Mouse (Mus musculus): ENCODE results near the gene Nmur1. TPM values are rescaled to one million over a fixed set of nuclear protein-coding genes. Genes with fewer than 3 reads are reported as not detected.

The Nmur1 gene
- polyA plus RNA-seq, 1 experiment from 2014 or later, result not detected

DNA sequence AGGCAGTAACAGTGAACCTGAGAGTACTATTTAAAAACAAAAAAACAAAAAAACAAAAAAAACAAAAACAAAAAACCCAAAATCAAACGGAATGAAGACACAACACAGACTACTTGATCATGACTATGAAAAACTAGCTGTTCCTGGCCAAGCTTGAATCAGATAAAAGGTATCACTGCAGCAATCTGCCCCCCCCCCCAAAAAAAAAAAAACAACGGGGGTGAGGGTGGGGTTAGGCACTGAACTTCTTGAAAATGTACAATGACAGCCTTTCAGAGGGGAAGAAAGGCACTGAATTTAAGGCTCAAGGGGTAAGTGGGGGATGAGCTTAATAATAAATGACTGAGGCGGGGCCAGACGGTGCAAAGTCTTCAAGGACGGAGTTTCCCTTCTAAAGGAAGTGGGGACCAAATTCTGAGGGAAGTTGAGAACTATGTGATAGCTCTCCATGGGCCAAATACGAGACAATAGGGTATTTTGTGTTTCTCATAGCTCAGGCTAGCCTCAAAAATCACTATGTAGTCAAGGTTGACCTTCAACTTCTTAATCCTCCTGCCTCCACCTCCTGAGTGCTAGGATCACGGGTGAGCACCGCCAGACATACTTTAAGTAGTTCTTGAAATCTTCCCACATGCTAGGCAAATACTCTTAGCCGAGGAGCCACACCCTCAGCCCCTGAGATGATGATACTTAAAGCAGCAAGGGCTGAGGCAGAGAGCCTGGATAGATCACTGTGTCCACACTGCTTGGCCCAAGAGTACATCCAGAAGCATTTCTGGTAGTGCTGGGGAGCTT lies 11.4 kb upstream of the Nmur1 start:
- Histone ChIP-seq H3K9me3 (ENCODE audit: control insufficient read depth, low read length) (no peaks in the 10 kb centered on the region), H3K36me3 (ENCODE audit: control insufficient read depth, insufficient read depth, low read length) (no peaks in the 10 kb centered on the region), H3K4me1 (replicated peaks; ENCODE audit: control insufficient read depth, insufficient read depth, low read length) (peaks cover 40% of the 10 kb centered on the region), H3K9ac (ENCODE audit: low read length) (no peak overlapping the region), H3K4me3 (ENCODE audit: low read depth, low read length) (no peak overlapping the region), H3K27ac (ENCODE audit: low read depth, low read length) (no peak overlapping the region), H3K4me2 (ENCODE audit: low read depth, low read length, severe bottlenecking) (no peak overlapping the region), H3K27me3 (ENCODE audit: control insufficient read depth, insufficient read depth, low read length) (no peaks in the 10 kb centered on the region)
- ATAC-seq (replicated peaks; ENCODE audit: low FRiP score), result no peak
- WGBS, result 73% methylated on average over 9 of the region's 9 CpGs
- DNase-seq (ENCODE audit: low spot score), result no peak

DNA sequence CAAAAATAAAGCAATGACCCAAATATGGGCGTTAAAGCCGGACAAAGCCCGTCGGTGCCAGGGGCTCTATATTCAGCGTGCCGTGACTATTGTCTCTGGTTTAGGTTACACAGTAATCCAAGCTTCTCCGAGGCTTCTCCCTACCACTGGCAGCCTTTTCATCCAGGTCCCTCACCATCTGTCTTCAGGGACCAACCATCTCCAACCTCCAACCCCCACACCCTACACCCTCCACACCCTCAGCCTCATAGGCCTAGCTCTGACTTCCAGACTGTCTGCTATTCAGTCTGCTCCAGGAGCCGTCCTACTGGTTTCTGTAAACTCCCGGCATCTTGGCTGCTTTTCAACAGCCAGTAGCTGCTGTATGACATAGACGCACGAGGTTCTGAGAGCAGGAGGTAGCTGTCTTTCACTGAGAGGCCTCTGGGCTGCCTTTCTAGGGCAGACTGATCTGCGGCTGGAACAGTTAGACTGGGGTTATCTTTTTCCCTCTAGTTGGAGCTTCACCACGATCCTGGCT lies 9.3 kb upstream of the Nmur1 start:
- DNase-seq (ENCODE audit: low spot score) (no peak), ATAC-seq (replicated peaks; ENCODE audit: low FRiP score) (peak; percentile 10; the same call in 1 of the 2 replicates)
- Histone ChIP-seq H3K4me2 (ENCODE audit: low read depth, low read length, severe bottlenecking) (peak overlapping the region; percentile 62), H3K27me3 (ENCODE audit: control insufficient read depth, insufficient read depth, low read length) (no peaks in the 10 kb centered on the region), H3K9me3 (ENCODE audit: control insufficient read depth, low read length) (no peaks in the 10 kb centered on the region), H3K36me3 (ENCODE audit: control insufficient read depth, insufficient read depth, low read length) (no peaks in the 10 kb centered on the region), H3K27ac (ENCODE audit: low read depth, low read length) (peak overlapping the region; percentile 100), H3K4me3 (ENCODE audit: low read depth, low read length) (no peak overlapping the region; the same call in 1 of the 2 replicates), H3K9ac (ENCODE audit: low read length) (peak overlapping the region; percentile 76), H3K4me1 (replicated peaks; ENCODE audit: control insufficient read depth, insufficient read depth, low read length) (peaks cover 33% of the 10 kb centered on the region)
- 23% methylated on average over 13 of the region's 13 CpGs for WGBS

DNA sequence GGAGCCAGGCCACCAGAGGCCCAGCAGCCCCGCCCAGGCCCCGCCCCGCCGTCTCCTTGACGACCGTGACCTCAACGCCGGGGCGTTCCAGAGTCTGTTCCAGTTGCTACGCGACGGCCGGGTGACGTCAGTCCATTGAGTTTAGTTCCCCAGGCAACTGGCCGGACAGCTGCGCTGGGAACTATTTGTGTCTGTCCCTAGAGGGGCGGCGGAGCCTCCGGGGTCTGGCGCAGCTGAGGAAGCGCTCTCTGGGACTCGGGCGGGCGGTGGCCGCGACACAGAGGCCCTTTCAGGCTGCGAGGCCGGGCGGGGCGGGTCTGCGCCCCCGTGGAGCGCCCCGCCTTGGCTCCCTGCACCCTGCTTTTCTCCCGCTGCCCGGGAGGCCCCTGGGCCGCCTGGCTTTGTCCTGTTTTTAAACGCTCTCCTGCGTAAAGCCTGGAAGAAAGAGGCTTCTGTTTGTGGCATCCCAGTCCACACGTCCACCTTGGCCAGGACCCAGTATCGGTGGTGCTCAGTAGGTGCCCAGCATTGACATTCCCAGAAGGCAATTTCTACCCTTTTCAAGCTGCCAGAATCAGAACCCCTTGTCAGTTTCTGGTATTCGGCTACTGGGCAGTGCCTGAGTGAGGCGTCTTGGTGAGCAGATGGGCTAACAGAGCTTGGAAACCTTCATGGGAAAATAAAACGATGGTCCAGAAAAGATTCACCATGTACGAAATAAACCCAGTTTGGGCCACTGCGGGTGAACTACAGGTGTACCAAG lies 8.6 kb upstream of the Nmur1 start:
- peak; percentile 94 for ATAC-seq (replicated peaks; ENCODE audit: low FRiP score)
- no peaks in the 10 kb centered on the region for H3K9me3 ChIP-seq (ENCODE audit: control insufficient read depth, low read length)
- peaks cover 26% of the 10 kb centered on the region for H3K4me1 ChIP-seq (replicated peaks; ENCODE audit: control insufficient read depth, insufficient read depth, low read length)
- H3K27me3 ChIP-seq (ENCODE audit: control insufficient read depth, insufficient read depth, low read length), result no peaks in the 10 kb centered on the region
- H3K27ac ChIP-seq (ENCODE audit: low read depth, low read length), result peak overlapping the region; percentile 100
- H3K36me3 ChIP-seq (ENCODE audit: control insufficient read depth, insufficient read depth, low read length), result no peaks in the 10 kb centered on the region
- H3K4me3 ChIP-seq (ENCODE audit: low read depth, low read length), result peak overlapping the region; percentile 28
- DNase-seq (ENCODE audit: low spot score), result peak; percentile 100
- H3K4me2 ChIP-seq (ENCODE audit: low read depth, low read length, severe bottlenecking), result peak overlapping the region; percentile 62
- peak overlapping the region; percentile 76 for H3K9ac ChIP-seq (ENCODE audit: low read length)
- 3% methylated on average over 46 of the region's 46 CpGs for WGBS

DNA sequence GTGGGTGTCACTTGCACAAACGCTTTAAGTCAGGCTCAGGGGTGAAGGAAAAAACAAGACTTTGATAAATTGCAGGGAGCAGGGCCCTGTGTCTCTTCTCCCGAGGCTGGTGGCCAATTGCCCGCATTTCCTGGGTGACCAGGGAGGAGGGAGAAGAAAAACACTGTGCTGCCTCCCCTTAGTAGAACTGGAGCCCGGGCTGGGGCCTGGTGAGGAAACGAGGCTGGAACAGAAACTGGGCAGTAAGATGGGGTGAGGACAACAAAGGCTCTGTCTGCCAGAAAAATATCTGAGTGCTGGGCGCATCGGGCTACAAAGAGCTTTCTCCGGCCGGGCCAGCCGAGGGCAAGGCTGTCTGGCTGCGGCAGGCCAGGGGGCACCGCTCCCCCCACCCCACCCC lies 8.0 kb upstream of the Nmur1 start:
- peaks cover 25% of the 10 kb centered on the region for H3K4me1 ChIP-seq (replicated peaks; ENCODE audit: control insufficient read depth, insufficient read depth, low read length)
- peak overlapping the region; percentile 76 for H3K9ac ChIP-seq (ENCODE audit: low read length)
- H3K4me2 ChIP-seq (ENCODE audit: low read depth, low read length, severe bottlenecking), result peak overlapping the region; percentile 62
- peak overlapping the region; percentile 28 for H3K4me3 ChIP-seq (ENCODE audit: low read depth, low read length)
- no peak for DNase-seq (ENCODE audit: low spot score)
- ATAC-seq (replicated peaks; ENCODE audit: low FRiP score), result peak; percentile 68
- H3K27ac ChIP-seq (ENCODE audit: low read depth, low read length), result peak overlapping the region; percentile 100
- H3K9me3 ChIP-seq (ENCODE audit: control insufficient read depth, low read length), result no peaks in the 10 kb centered on the region
- WGBS, result 2% methylated on average over 12 of the region's 12 CpGs
- H3K36me3 ChIP-seq (ENCODE audit: control insufficient read depth, insufficient read depth, low read length), result no peaks in the 10 kb centered on the region
- no peaks in the 10 kb centered on the region for H3K27me3 ChIP-seq (ENCODE audit: control insufficient read depth, insufficient read depth, low read length)

DNA sequence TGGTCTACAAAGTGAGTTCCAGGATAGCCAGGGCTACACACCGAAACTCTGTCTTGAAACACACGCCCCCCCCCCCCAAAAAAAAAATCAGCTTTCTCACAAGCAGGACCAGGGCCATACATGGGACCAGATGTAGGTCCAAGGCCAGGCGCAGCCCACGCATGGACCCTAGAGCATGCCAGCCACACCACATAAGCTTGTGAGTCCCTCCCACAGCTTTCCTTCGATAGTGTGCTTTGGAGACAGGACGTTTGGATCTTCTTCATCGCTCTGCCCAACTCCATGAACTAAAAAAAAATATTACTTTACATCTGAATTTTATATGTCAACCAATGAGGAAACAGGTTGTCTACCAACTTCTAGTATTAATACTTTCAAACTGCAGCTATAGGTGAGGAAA lies 7.3 kb upstream of the Nmur1 start:
- WGBS, result 81% methylated on average over 7 of the region's 7 CpGs
- H3K9ac ChIP-seq (ENCODE audit: low read length), result no peak overlapping the region; the same call in 1 of the 2 replicates
- ATAC-seq (replicated peaks; ENCODE audit: low FRiP score) (no peak), DNase-seq (ENCODE audit: low spot score) (no peak)
- H3K27ac ChIP-seq (ENCODE audit: low read depth, low read length), result peak overlapping the region; percentile 100
- H3K4me2 ChIP-seq (ENCODE audit: low read depth, low read length, severe bottlenecking), result no peak overlapping the region
- H3K4me1 ChIP-seq (replicated peaks; ENCODE audit: control insufficient read depth, insufficient read depth, low read length), result peaks cover 25% of the 10 kb centered on the region
- no peak overlapping the region for H3K4me3 ChIP-seq (ENCODE audit: low read depth, low read length)
- no peaks in the 10 kb centered on the region for H3K27me3 ChIP-seq (ENCODE audit: control insufficient read depth, insufficient read depth, low read length)
- H3K36me3 ChIP-seq (ENCODE audit: control insufficient read depth, insufficient read depth, low read length), result no peaks in the 10 kb centered on the region
- no peaks in the 10 kb centered on the region for H3K9me3 ChIP-seq (ENCODE audit: control insufficient read depth, low read length)

DNA sequence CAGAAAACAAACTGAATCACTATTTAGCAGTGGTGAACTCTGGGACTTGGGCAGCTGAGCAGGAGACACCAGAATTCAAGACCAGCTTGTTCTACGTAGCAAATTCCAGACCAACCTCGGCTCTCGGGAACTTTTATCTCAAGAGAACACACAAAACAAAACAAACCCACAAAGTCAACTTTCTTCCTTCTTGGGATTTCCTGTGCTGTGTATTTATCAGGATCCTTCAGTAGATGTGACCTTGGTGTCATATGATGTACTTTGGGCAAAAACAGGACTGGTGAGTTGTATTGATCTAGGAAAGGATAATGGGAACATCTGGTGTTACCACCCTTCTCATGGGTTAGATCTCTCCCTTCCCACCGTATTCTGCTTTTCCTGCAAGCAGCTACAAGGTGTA lies 6.8 kb upstream of the Nmur1 start:
- H3K27me3 ChIP-seq (ENCODE audit: control insufficient read depth, insufficient read depth, low read length), result no peaks in the 10 kb centered on the region
- H3K27ac ChIP-seq (ENCODE audit: low read depth, low read length), result no peak overlapping the region

DNA sequence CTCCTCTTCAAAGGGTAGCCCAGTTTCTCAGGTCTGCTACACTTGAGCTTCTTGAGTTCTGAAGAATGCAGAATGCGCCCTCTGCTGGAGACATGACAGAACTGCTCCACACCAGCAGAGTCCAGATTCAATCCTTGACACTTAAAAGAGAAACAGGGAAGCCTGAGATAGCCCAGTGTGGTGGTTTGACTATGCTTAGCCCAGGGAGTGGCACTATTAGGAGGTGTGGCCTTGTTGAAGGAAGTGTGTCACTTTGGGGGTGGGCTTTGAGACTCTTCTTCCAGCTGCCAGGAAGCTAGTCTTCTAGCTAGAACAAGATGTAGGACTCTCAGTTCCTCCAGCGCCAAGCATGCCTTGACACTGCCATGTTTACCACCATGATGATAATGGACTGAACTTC lies 4.0 kb upstream of the Nmur1 start:
- Histone ChIP-seq H3K27me3 (ENCODE audit: control insufficient read depth, insufficient read depth, low read length) (no peaks in the 10 kb centered on the region), H3K9ac (ENCODE audit: low read length) (no peak overlapping the region), H3K36me3 (ENCODE audit: control insufficient read depth, insufficient read depth, low read length) (no peaks in the 10 kb centered on the region), H3K27ac (ENCODE audit: low read depth, low read length) (no peak overlapping the region), H3K4me3 (ENCODE audit: low read depth, low read length) (no peak overlapping the region), H3K4me1 (replicated peaks; ENCODE audit: control insufficient read depth, insufficient read depth, low read length) (peaks cover 15% of the 10 kb centered on the region), H3K4me2 (ENCODE audit: low read depth, low read length, severe bottlenecking) (no peak overlapping the region), H3K9me3 (ENCODE audit: control insufficient read depth, low read length) (no peaks in the 10 kb centered on the region)
- ATAC-seq (replicated peaks; ENCODE audit: low FRiP score) (no peak), DNase-seq (ENCODE audit: low spot score) (peak; percentile 86)
- WGBS, result 46% methylated on average over 2 of the region's 2 CpGs

More for the DNA sequence above, 6.8 kb upstream of the Nmur1 start:
- DNase-seq (ENCODE audit: low spot score) (no peak), ATAC-seq (replicated peaks; ENCODE audit: low FRiP score) (no peak)
- H3K4me2 ChIP-seq (ENCODE audit: low read depth, low read length, severe bottlenecking), result no peak overlapping the region
- H3K4me1 ChIP-seq (replicated peaks; ENCODE audit: control insufficient read depth, insufficient read depth, low read length), result peaks cover 23% of the 10 kb centered on the region
- H3K4me3 ChIP-seq (ENCODE audit: low read depth, low read length), result no peak overlapping the region
- 86% methylated on average over 4 of the region's 4 CpGs for WGBS
- H3K9ac ChIP-seq (ENCODE audit: low read length), result no peak overlapping the region
- no peaks in the 10 kb centered on the region for H3K9me3 ChIP-seq (ENCODE audit: control insufficient read depth, low read length)
- H3K36me3 ChIP-seq (ENCODE audit: control insufficient read depth, insufficient read depth, low read length), result no peaks in the 10 kb centered on the region

DNA sequence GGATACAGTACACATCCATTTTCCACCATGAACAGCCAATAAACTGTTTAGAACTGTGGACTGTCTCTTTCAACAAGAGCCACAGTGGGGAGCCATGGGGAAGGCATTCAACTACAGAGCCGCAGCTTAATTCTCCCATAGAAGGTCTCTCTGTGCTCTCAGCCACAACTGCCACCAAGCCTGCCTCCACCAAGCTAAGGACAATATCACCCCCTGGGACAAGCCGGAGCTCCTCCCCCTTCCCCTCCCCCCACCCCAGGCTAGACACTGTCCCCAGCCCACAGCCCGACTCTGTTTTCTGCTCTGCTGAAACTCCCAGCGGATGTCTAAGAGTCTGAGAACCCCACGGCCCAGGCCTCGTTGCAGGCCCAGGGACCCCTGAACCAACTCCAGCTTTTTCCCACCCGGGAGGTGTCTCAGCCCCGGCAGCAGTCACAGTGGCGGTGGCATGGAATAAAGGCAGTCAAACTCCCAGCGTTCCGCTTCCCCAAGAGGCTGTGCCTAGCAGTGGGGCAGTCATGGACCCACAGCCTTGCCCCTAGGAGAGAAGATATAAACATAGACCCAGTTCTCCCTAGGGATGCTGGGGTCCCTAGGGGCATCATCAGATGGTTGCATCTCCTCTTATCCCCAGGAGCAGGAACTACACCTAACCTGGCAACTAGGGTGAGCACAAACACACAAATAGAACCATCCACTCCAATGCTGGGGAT lies 1.0 kb downstream of the Nmur1 start:
- ATAC-seq (replicated peaks; ENCODE audit: low FRiP score), result peak; percentile 80
- WGBS, result 8% methylated on average over 11 of the region's 11 CpGs
- H3K4me3 ChIP-seq (ENCODE audit: low read depth, low read length), result no peak overlapping the region

More for the DNA sequence above, 1.0 kb downstream of the Nmur1 start:
- peak overlapping the region; percentile 2 for H3K9ac ChIP-seq (ENCODE audit: low read length)
- no peaks in the 10 kb centered on the region for H3K27me3 ChIP-seq (ENCODE audit: control insufficient read depth, insufficient read depth, low read length)
- H3K27ac ChIP-seq (ENCODE audit: low read depth, low read length), result peak overlapping the region; percentile 57
- no peaks in the 10 kb centered on the region for H3K36me3 ChIP-seq (ENCODE audit: control insufficient read depth, insufficient read depth, low read length)
- peaks cover 10% of the 10 kb centered on the region for H3K4me1 ChIP-seq (replicated peaks; ENCODE audit: control insufficient read depth, insufficient read depth, low read length)
- no peaks in the 10 kb centered on the region for H3K9me3 ChIP-seq (ENCODE audit: control insufficient read depth, low read length)
- peak; percentile 77 for DNase-seq (ENCODE audit: low spot score)
- H3K4me2 ChIP-seq (ENCODE audit: low read depth, low read length, severe bottlenecking), result peak overlapping the region; percentile 12; the same call in 1 of the 2 replicates

Measured in forebrain, embryonic 11.5 days (tissue).